Mouse (Mus musculus): ENCODE data around the gene Itgb2.

Itgb2 gene

GRCm38 (mm10) chr10:77517066-77517620 is 12.9 kb upstream of the Itgb2 start:
- peak; percentile 58 for DNase-seq

GRCm38 (mm10) chr10:77517801-77518200 is 12.3 kb upstream of the Itgb2 start:
- no peak for DNase-seq

- DNase-seq: no peak
These were observed 10.9 kb upstream of the Itgb2 start for GRCm38 (mm10) chr10:77519191-77519590.

- DNase-seq: no peak
These were observed 9.6 kb upstream of the Itgb2 start for GRCm38 (mm10) chr10:77520497-77520896.

GRCm38 (mm10) chr10:77522021-77522731 is 7.9 kb upstream of the Itgb2 start:
- DNase-seq: no peak

GRCm38 (mm10) chr10:77522746-77523145 is 7.3 kb upstream of the Itgb2 start:
- no peak for DNase-seq

GRCm38 (mm10) chr10:77523321-77523720 is 6.7 kb upstream of the Itgb2 start:
- DNase-seq: no peak

GRCm38 (mm10) chr10:77526488-77526887 is 3.6 kb upstream of the Itgb2 start:
- DNase-seq: no peak

GRCm38 (mm10) chr10:77528634-77529033 is 1.4 kb upstream of the Itgb2 start:
- no peak for DNase-seq

- DNase-seq: no peak
These were observed 1.3 kb downstream of the Itgb2 start for GRCm38 (mm10) chr10:77531026-77532019.

GRCm38 (mm10) chr10:77532020-77532413 is 2.0 kb downstream of the Itgb2 start:
- no peak for DNase-seq

GRCm38 (mm10) chr10:77536727-77537126 is 6.7 kb downstream of the Itgb2 start:
- no peak for DNase-seq

- DNase-seq: no peak
These were observed 7.5 kb downstream of the Itgb2 start for GRCm38 (mm10) chr10:77537215-77538209.

- no peak for DNase-seq
These were observed 9.4 kb downstream of the Itgb2 start for GRCm38 (mm10) chr10:77539320-77539945.

GRCm38 (mm10) chr10:77540576-77541102 is 10.6 kb downstream of the Itgb2 start:
- no peak for DNase-seq

- no peak for DNase-seq
These were observed 12.0 kb downstream of the Itgb2 start for GRCm38 (mm10) chr10:77541864-77542666.

- DNase-seq: no peak
These were observed 13.2 kb downstream of the Itgb2 start for GRCm38 (mm10) chr10:77543226-77543625.

- peak; percentile 83 for DNase-seq
These were observed 14.9 kb downstream of the Itgb2 start for GRCm38 (mm10) chr10:77544916-77545315.

- DNase-seq: no peak
These were observed 18.5 kb downstream of the Itgb2 start for GRCm38 (mm10) chr10:77548576-77548975.

- no peak for DNase-seq
These were observed 20.8 kb downstream of the Itgb2 start for GRCm38 (mm10) chr10:77550874-77551273.

- no peak for DNase-seq
These were observed 22.1 kb downstream of the Itgb2 start for GRCm38 (mm10) chr10:77552162-77552561.
